22 mouse cellular contexts compared by ENCODE assay signal in genomic region chr2:170261191-170261590, GRCm38 (mm10).
DNase-seq lines count a peak whose midpoint lies in the region; ATAC-seq and TF ChIP-seq lines count a peak whose summit lies in the region.
"Had no signal": no experiment of that assay in that cellular context is flagged by ENCODE, and none has a peak within 500 bp of the region (broad histone marks: within the 10 kb centered on the region; RNA-seq: fewer than 3 reads in every experiment).

No protein-coding gene starts in this region.

- no peak for TF ChIP-seq CTCF in liver, postnatal 0 days (IDR thresholded peaks at IDR 0.05; ENCODE audit: low read depth)

- H3K9me3 ChIP-seq in liver, embryonic 11.5 days (ENCODE audit: control insufficient read depth, low read length) = no peaks in the 10 kb centered on the region
- no peaks in the 10 kb centered on the region for H3K9me3 ChIP-seq in liver, postnatal 0 days (ENCODE audit: low read length)
- H3K9me3 ChIP-seq in embryonic facial prominence, embryonic 10.5 days = no peaks in the 10 kb centered on the region
- H3K9me3 ChIP-seq in midbrain, embryonic 15.5 days = no peaks in the 10 kb centered on the region
- H3K9me3 ChIP-seq: forebrain, embryonic 10.5 days; heart, embryonic 10.5 days; heart, embryonic 13.5 days; hindbrain, embryonic 12.5 days; hindbrain, embryonic 15.5 days had no signal

- DNase-seq in liver, embryonic 11.5 days (ENCODE audit: low spot score) = no peak
- no peak for DNase-seq in liver, postnatal 0 days
- peak; percentile 89 for DNase-seq in R1 (ENCODE audit: low read depth, low spot score)
- no peak for DNase-seq in embryonic facial prominence, embryonic 10.5 days (ENCODE audit: low spot score)
- DNase-seq in left cerebral cortex, adult 11 months (ENCODE audit: low spot score) = no peak
- DNase-seq: adrenal gland, adult 2 months; adrenal gland, postnatal 14 days; cerebellum, adult 11-12 months; cerebellum, adult 8-10 months; cerebellum, postnatal 14 days; gastrocnemius, postnatal 10 days; gastrocnemius, postnatal 36 days; heart, adult 2 months had no signal

- WGBS in liver, embryonic 11.5 days = 84% methylated on average over 2 of the region's 2 CpGs
- WGBS in liver, postnatal 0 days (ENCODE audit: insufficient replicate concordance) = 93% methylated on average over 2 of the region's 2 CpGs
- 86% methylated on average over 2 of the region's 2 CpGs for WGBS in embryonic facial prominence, embryonic 10.5 days
- 91% methylated on average over 2 of the region's 2 CpGs for WGBS in midbrain, embryonic 15.5 days

- H3K9ac ChIP-seq in liver, embryonic 11.5 days (ENCODE audit: low read depth, low read length) = no peak overlapping the region
- H3K9ac ChIP-seq in liver, postnatal 0 days (replicated peaks) = no peak overlapping the region
- H3K9ac ChIP-seq in midbrain, embryonic 15.5 days = no peak overlapping the region
- H3K9ac ChIP-seq: forebrain, embryonic 13.5 days; heart, embryonic 13.5 days; hindbrain, embryonic 12.5 days; hindbrain, embryonic 15.5 days had no signal

- 0 out of 2 replicates have a peak, but pooled peaks have one; percentile 44 for ATAC-seq in liver, embryonic 11.5 days (replicated peaks; ENCODE audit: low FRiP score)
- no peak for ATAC-seq in liver, postnatal 0 days
- ATAC-seq in midbrain, embryonic 15.5 days (replicated peaks) = no peak
- ATAC-seq: CD4-positive, CD25-positive, alpha-beta regulatory T cell, adult 4 months; forebrain, embryonic 13.5 days; forebrain, embryonic 16.5 days had no signal

- H3K27me3 ChIP-seq in liver, embryonic 11.5 days (replicated peaks; ENCODE audit: control insufficient read depth, insufficient read depth, low read length) = no peaks in the 10 kb centered on the region
- H3K27me3 ChIP-seq in liver, postnatal 0 days (ENCODE audit: insufficient read depth, low read length) = no peaks in the 10 kb centered on the region
- H3K27me3 ChIP-seq in embryonic facial prominence, embryonic 10.5 days (replicated peaks; ENCODE audit: low read depth, poor library complexity, severe bottlenecking) = no peaks in the 10 kb centered on the region
- no peaks in the 10 kb centered on the region for H3K27me3 ChIP-seq in midbrain, embryonic 15.5 days (replicated peaks)
- H3K27me3 ChIP-seq: forebrain, embryonic 13.5 days; heart, embryonic 13.5 days; hindbrain, embryonic 12.5 days; hindbrain, embryonic 15.5 days had no signal

- H3K36me3 ChIP-seq in liver, embryonic 11.5 days (ENCODE audit: control insufficient read depth, insufficient read depth, low read length) = no peaks in the 10 kb centered on the region
- H3K36me3 ChIP-seq in liver, postnatal 0 days (replicated peaks; ENCODE audit: insufficient read depth, low read length) = no peaks in the 10 kb centered on the region
- H3K36me3 ChIP-seq in embryonic facial prominence, embryonic 10.5 days (replicated peaks) = no peaks in the 10 kb centered on the region
- no peaks in the 10 kb centered on the region for H3K36me3 ChIP-seq in midbrain, embryonic 15.5 days (replicated peaks)
- H3K36me3 ChIP-seq: forebrain, embryonic 10.5 days; heart, embryonic 10.5 days; heart, embryonic 13.5 days; hindbrain, embryonic 12.5 days; hindbrain, embryonic 15.5 days had no signal

- no peak overlapping the region for H3K4me3 ChIP-seq in liver, embryonic 11.5 days (ENCODE audit: low read depth, low read length)
- H3K4me3 ChIP-seq in liver, postnatal 0 days (ENCODE audit: low read depth, low read length) = no peak overlapping the region
- H3K4me3 ChIP-seq in embryonic facial prominence, embryonic 10.5 days = no peak overlapping the region
- H3K4me3 ChIP-seq in midbrain, embryonic 15.5 days = no peak overlapping the region
- H3K4me3 ChIP-seq: forebrain, embryonic 10.5 days; forebrain, embryonic 13.5 days; heart, adult 2 months; heart, embryonic 10.5 days; heart, embryonic 13.5 days; hindbrain, embryonic 12.5 days; hindbrain, embryonic 15.5 days had no signal

- no peak overlapping the region for H3K27ac ChIP-seq in liver, embryonic 11.5 days (ENCODE audit: low read depth, low read length)
- no peak overlapping the region for H3K27ac ChIP-seq in liver, postnatal 0 days (ENCODE audit: low read depth)
- 0 out of 2 replicates have a peak overlapping the region, but pooled peaks have one; percentile 5 for H3K27ac ChIP-seq in embryonic facial prominence, embryonic 10.5 days (replicated peaks)
- no peak overlapping the region for H3K27ac ChIP-seq in midbrain, embryonic 15.5 days
- H3K27ac ChIP-seq: forebrain, embryonic 10.5 days; forebrain, embryonic 13.5 days; heart, adult 2 months; heart, embryonic 10.5 days; heart, embryonic 13.5 days; hindbrain, embryonic 12.5 days; hindbrain, embryonic 15.5 days had no signal

- TF ChIP-seq EP300 in liver, postnatal 0 days (IDR thresholded peaks at IDR 0.05; ENCODE audit: low read depth) = no peak

- H3K4me2 ChIP-seq in liver, embryonic 11.5 days = no peak overlapping the region
- no peak overlapping the region for H3K4me2 ChIP-seq in liver, postnatal 0 days (ENCODE audit: low read depth, low read length)
- H3K4me2 ChIP-seq in midbrain, embryonic 15.5 days = no peak overlapping the region
- H3K4me2 ChIP-seq: forebrain, embryonic 13.5 days; heart, embryonic 13.5 days; hindbrain, embryonic 12.5 days; hindbrain, embryonic 15.5 days had no signal

- H3K4me1 ChIP-seq in liver, embryonic 11.5 days (replicated peaks; ENCODE audit: control insufficient read depth, insufficient read depth, low read length) = no peaks in the 10 kb centered on the region
- H3K4me1 ChIP-seq in liver, postnatal 0 days (ENCODE audit: insufficient read depth) = no peaks in the 10 kb centered on the region
- peaks cover 11% of the 10 kb centered on the region for H3K4me1 ChIP-seq in embryonic facial prominence, embryonic 10.5 days
- no peaks in the 10 kb centered on the region for H3K4me1 ChIP-seq in midbrain, embryonic 15.5 days
- H3K4me1 ChIP-seq: forebrain, embryonic 13.5 days; hindbrain, embryonic 15.5 days had no signal
